Mouse (Mus musculus) cortical plate, adult 2 months (tissue): ENCODE measurements around the gene Lamtor4. TPM values are rescaled to one million over a fixed set of nuclear protein-coding genes. Genes with fewer than 3 reads are reported as not detected.

Experiments used
- H3K27ac ChIP-seq: fragments of 200-500 bp; 2 replicates; pipeline ENCODE4 v1.5.1; 2012; ENCODE audit warnings: low read length, control low read depth, inconsistent platforms; ENCODE audit not compliant: insufficient read depth
- H3K4me1 ChIP-seq: fragments of 200-500 bp; 2 replicates; pipeline ENCODE4 v1.6.1; 2011; ENCODE audit warnings: low read length; ENCODE audit not compliant: control insufficient read depth, insufficient read depth
- H3K4me3 ChIP-seq: fragments of 200-500 bp; 2 replicates; pipeline ENCODE4 v1.5.1; 2011; ENCODE audit warnings: mild to moderate bottlenecking, low read length, control low read depth; ENCODE audit not compliant: insufficient read depth
- CTCF ChIP-seq: fragments of 200-500 bp; IDR thresholded peaks from 2 replicates; pipeline ENCODE4 v1.5.1; 2011; ENCODE audit warnings: mild to moderate bottlenecking, control low read depth, low read length; ENCODE audit not compliant: insufficient read depth; ENCODE audit errors: extremely low read depth
- POLR2A ChIP-seq: fragments of 200-500 bp; IDR thresholded peaks from 2 replicates; pipeline ENCODE4 v1.6.1; 2011; ENCODE audit warnings: mild to moderate bottlenecking, low read length, control low read depth; ENCODE audit not compliant: insufficient read depth; ENCODE audit errors: extremely low read depth
- polyA plus RNA-seq: library from polyadenylated mRNA; depleted of rRNA; stranded (reverse); fragments of >200 nt; gene quantifications from 2 replicates; pipeline ENCODE4 v1.2.3, GENCODE M21; 2012

The Lamtor4 gene
- polyA plus RNA-seq, 1 experiment: 163 TPM

DNA sequence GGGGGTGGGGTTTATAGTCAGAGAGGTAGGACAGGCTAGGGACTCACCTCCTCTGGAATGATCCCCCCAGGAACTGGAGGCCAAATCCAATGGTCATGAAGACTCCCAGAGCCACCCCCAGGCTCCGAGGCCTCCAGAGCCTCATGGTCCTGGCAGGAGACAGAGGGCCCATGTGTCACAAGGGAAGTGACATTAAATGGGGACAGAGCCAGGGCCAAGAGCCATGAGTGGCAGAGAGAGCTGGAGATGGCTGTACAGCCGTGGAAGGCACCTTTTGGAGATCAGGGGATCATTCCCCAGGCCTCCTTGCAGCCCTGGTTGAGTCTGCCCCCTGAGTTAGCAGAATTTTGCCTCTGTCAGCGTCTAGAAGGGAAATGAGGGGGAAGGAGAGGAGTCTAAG lies 15.9 kb downstream of the Lamtor4 start:
- Histone ChIP-seq H3K4me1 (peaks cover 2% of the 10 kb centered on the region; the same call in 1 of the 2 replicates), H3K4me3 (no peak overlapping the region), H3K27ac (no peak overlapping the region)
- TF ChIP-seq POLR2A: no peak
- TF ChIP-seq CTCF: no peak

DNA sequence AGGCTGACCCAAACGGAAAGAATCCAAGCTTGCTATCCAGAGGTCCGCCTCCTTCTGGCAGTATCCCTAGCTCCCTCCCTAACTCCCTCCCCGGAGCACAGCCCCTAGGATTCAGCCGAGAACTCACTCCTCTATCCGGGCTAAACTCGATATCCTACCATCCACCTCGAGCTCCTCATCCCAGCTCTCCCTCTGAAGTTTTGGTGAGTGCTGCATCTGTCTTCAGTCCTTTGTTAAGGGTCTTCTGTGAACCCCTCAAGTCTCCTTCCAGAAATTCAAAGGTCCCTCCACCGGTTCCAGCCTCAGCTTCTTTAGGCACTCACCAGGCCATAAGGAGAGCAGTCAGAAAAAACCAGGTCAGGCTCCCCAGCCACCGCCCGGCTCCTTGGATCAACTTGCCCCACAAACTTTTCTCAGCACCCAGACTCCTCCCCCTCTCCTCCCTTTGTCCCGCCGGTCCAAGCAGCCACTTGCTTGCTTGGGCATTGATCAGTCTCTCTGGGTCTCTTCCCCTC lies 17.2 kb downstream of the Lamtor4 start, which contains the start of gene Gal3st4:
Gal3st4 (minus strand) TSS at position 432 of the 515 bp plus-strand sequence.
- peaks cover 2% of the 10 kb centered on the region; the same call in 1 of the 2 replicates for H3K4me1 ChIP-seq
- peak within 1 kb of the TSS; percentile 18; the same call in 1 of the 2 replicates for H3K4me3 ChIP-seq
- H3K27ac ChIP-seq: peak within 1 kb of the TSS; percentile 65; the same call in 1 of the 2 replicates
- TF ChIP-seq POLR2A (no peak), CTCF (no peak)

DNA sequence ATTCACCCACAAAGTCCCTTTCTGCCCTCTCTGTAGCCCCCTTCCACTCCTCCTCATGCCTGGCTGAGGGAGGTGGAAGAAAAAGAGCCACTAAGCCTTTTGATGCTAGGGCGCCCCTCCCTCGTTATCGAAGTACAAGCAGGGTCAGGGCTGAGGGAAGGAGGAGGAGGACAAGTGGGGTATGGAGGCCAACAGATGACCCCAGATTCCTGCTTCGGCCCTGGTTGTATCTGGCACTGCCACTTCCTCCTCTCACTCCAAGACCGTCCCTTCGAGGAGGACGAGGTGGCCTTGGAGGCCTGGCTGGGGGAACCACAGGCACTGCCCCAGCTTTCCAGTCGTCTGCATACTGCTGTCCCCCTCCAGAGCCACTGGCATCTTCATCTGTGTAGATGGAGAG lies 18.9 kb downstream of the Lamtor4 start:
- H3K4me3 ChIP-seq: no peak overlapping the region
- no peaks in the 10 kb centered on the region for H3K4me1 ChIP-seq
- H3K27ac ChIP-seq: no peak overlapping the region
- no peak for TF ChIP-seq POLR2A

DNA sequence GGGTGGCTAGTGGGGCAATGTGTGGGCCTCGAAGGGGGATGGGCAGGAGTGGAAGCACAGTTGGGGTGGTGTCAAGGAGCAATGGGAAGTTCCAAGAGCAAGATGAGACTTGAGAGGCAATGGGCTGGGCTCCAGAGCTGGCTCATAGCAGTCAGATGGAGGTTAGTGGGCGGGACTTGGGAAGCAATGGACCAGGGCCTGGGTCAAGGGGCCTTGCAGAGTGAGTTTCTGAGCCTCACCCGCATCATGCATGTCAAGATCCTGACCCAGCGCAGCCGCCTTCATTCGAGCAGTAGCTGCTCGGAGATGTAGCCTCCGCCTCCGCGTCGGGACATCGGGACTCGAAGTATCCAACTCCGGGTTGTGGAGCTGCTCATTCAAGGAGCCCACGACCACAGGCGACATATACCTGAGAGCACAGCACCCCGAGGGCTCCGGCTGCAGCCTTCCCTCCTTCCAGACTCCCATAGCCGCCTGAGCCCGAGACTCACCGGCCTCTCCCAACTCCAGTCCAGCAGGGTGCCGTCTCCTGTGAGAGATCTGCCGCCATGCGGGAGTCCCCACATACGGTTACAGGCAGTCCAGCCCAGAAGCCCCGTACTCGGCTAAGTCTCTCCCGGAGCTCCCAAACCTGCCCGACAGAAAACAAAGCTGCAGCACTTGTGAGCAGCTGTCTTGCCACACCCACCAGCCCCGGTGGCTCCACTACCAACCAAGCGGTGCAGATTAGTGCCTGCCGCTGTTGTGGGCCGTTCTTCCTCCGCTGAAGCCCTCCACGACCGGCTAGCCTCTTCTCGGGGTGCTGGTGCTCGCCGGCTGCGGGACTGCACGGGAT lies 20.2 kb downstream of the Lamtor4 start:
- Histone ChIP-seq H3K4me1 (no peaks in the 10 kb centered on the region), H3K27ac (no peak overlapping the region), H3K4me3 (no peak overlapping the region)
- TF ChIP-seq POLR2A: no peak
- no peak for TF ChIP-seq CTCF

DNA sequence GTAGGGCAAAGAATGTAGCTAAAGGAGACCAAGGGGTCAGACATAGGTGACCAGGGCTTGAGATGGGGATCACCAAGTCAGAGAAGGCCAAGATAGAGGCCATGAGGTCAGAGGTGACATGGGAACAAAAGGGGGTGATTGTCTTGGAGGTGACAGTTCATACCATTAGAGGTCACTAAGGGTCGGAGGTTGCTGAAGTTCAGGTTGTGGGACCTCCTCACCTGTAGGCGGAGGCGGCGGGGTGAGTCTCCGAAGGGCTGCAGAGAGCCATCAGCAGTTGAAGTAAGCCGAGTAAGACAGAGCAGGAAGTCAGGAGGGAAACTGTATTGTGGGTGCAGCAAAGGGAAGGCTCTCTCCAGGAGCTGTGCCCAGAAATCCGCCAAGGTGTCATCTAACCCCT lies 22.7 kb downstream of the Lamtor4 start:
- H3K4me1 ChIP-seq: no peaks in the 10 kb centered on the region
- TF ChIP-seq CTCF: no peak
- no peak for TF ChIP-seq POLR2A
- no peak overlapping the region for H3K27ac ChIP-seq
- H3K4me3 ChIP-seq: no peak overlapping the region

GRCm38 (mm10) chr5:138279585-138280424 lies 24.5 kb downstream of the Lamtor4 start, which contains the start of the genes Gm43720, Gpc2 and Stag3:
TSS of gene Gm43720 (minus strand) at chr5:138279958.
TSS of gene Gpc2 (minus strand) at chr5:138280005.
TSS of gene Stag3 (plus strand) at chr5:138280240.
- no peak for TF ChIP-seq POLR2A
- TF ChIP-seq CTCF: no peak
- Histone ChIP-seq H3K27ac (no peak within 1 kb of the TSS), H3K4me1 (no peaks in the 10 kb centered on the region), H3K4me3 (peak within 1 kb of the TSS; percentile 16)

DNA sequence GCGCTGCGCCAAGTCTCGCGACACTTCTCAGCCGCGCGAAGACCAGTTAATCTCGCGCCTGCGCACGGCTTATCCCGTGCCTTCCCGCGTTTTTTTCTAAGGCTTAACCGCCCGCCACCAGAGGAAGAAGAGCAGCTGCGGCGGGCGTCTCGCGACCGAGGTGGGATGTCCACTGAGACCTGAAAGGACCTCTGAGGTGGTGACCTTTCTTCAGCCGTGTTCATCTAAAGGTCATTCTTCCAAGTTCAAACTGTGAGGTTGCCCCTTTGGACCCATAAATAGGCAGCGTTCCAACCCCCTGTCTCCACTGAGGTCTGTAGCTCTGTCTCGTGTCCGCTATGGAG lies 25.1 kb downstream of the Lamtor4 start:
- no peak for TF ChIP-seq POLR2A
- no peak for TF ChIP-seq CTCF
- Histone ChIP-seq H3K4me1 (no peaks in the 10 kb centered on the region), H3K4me3 (peak overlapping the region; percentile 16), H3K27ac (no peak overlapping the region)

- TF ChIP-seq CTCF (no peak), POLR2A (no peak)
- Histone ChIP-seq H3K4me1 (no peaks in the 10 kb centered on the region), H3K4me3 (no peak overlapping the region), H3K27ac (no peak overlapping the region)
Measured at GRCm38 (mm10) chr5:138280829-138281228, 25.5 kb downstream of the Lamtor4 start.

DNA sequence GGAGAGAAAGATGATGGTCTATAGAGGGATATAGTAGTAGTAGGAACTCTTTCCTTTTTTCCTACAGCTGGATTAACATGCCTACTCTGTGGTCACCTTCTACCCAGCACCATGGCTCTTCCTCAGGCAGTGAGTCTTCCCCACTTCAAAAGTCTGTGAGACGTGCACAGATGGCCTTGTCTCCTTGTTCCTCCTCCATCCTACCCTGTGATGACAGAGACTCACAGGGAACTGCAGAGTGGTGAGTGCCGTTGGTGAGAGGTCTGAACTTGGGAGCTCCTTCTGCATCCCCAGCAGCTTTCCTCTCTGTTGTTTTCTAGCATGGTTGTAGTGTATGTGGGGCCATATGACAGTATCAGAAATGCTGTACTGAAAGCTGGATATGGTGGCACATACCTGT lies 26.5 kb downstream of the Lamtor4 start:
- H3K27ac ChIP-seq: no peak overlapping the region
- TF ChIP-seq CTCF (no peak), POLR2A (no peak)
- no peak overlapping the region for H3K4me3 ChIP-seq
- no peaks in the 10 kb centered on the region for H3K4me1 ChIP-seq
